Mouse (Mus musculus) lung, embryonic 16.5 days (tissue): ENCODE results near the gene Snrnp25. TPM values are rescaled to one million over a fixed set of nuclear protein-coding genes. Genes with fewer than 3 reads are reported as not detected.
"Not testable (repeated sequence)": the region's sequence is repeated elsewhere in the genome, so short reads cannot be mapped to it uniquely, and the experiment has no call there.

Source experiments
- ATAC-seq: fragments of 200-750 bp; cut with Nextera tagmentation; 2 replicates; pipeline ENCODE4 v1.8.0; 2017; ENCODE audit warnings: low read depth, mild to moderate bottlenecking, moderate library complexity
- H3K27ac ChIP-seq: fragments of 300-500 bp; sonication (generic); 2 replicates; pipeline ENCODE4 v1.5.1; 2014; ENCODE audit warnings: mild to moderate bottlenecking, control low read depth, low read length
- H3K27me3 ChIP-seq: fragments of 300-500 bp; sonication (generic); 2 replicates; pipeline ENCODE4 v1.6.1; 2014; ENCODE audit warnings: low read depth, low read length, mixed read lengths; ENCODE audit not compliant: control insufficient read depth, insufficient read depth
- H3K36me3 ChIP-seq: fragments of 300-500 bp; sonication (generic); 2 replicates; pipeline ENCODE4 v1.6.1; 2014; ENCODE audit warnings: low read length; ENCODE audit not compliant: control insufficient read depth, insufficient read depth
- H3K4me1 ChIP-seq: fragments of 300-500 bp; sonication (generic); replicated peaks from 2 replicates; pipeline ENCODE4 v1.6.1; 2014; ENCODE audit warnings: low read length, mixed read lengths; ENCODE audit not compliant: control insufficient read depth, insufficient read depth
- H3K4me2 ChIP-seq: fragments of 300-500 bp; sonication (generic); 2 replicates; pipeline ENCODE4 v1.6.1; 2014; ENCODE audit warnings: low read depth, low read length, control low read depth
- H3K4me3 ChIP-seq: fragments of 300-500 bp; sonication (generic); 2 replicates; pipeline ENCODE4 v1.5.1; 2014; ENCODE audit warnings: mild to moderate bottlenecking, low read length, control low read depth
- H3K9ac ChIP-seq: fragments of 300-500 bp; sonication (generic); 2 replicates; pipeline ENCODE4 v1.6.1; 2014; ENCODE audit warnings: low read length, control low read depth
- H3K9me3 ChIP-seq: fragments of 300-500 bp; sonication (generic); 2 replicates; pipeline ENCODE4 v1.6.1; 2016; ENCODE audit warnings: low read length; ENCODE audit not compliant: control insufficient read depth
- WGBS: fragments of 180-500 bp; shearing (Covaris S2); extraction: QIAGEN DNeasy Blood & Tissue Kit; methylation state at CpG from one replicate; pipeline ENCODE4 v1.1.7; 2014; 5-methylcytosine and 5-hydroxymethylcytosine counted together
- polyA plus RNA-seq: library from polyadenylated mRNA; unstranded; fragments of >200 nt; fragmentation: Nextera tagmentation; extraction: Ambion mirVana; gene quantifications from 2 replicates; pipeline ENCODE4 v1.2.1, GENCODE M21; 2015

The Snrnp25 gene
- polyA plus RNA-seq, 1 experiment from 2014 or later = 49.2 TPM

DNA sequence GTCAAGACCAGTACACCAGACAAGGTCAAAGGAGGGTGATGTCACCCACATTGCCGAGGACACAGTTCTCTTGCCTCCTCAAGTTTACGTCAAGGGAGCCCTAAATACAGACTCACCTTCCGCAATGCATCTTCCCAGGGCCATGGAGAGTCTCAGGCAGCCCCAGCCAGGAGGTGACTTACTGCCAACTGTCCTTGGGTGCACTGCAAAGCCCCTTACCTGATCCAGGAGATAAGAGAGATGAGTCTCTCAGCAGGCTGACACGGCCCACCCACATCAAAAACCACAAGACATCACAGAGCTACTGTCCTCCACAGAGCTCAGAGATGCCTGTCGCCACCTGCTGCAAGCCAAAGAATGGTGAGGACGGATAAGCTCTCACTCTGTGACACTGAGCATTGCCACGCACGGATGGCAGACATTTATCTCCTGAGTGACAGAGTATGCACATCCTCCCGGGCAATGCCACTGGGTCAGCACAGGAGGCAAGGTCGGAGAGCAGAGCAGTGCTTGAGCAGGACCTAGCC lies 5.1 kb upstream of the Snrnp25 start, which contains the start of gene Il9r:
Gene Il9r, minus strand, starts transcription at position 205 of the 527 bp plus-strand sequence.
- Histone ChIP-seq H3K4me2 (no peak within 1 kb of the TSS), H3K36me3 (no peaks in the 10 kb centered on the region), H3K27me3 (no peaks in the 10 kb centered on the region; the same call in none of the 2 replicates), H3K4me3 (no peak within 1 kb of the TSS), H3K4me1 (peaks cover 6% of the 10 kb centered on the region), H3K27ac (no peak within 1 kb of the TSS), H3K9ac (no peak within 1 kb of the TSS), H3K9me3 (no peaks in the 10 kb centered on the region)
- WGBS = 53% methylated on average over 10 of the region's 10 CpGs
- ATAC-seq = no peak

DNA sequence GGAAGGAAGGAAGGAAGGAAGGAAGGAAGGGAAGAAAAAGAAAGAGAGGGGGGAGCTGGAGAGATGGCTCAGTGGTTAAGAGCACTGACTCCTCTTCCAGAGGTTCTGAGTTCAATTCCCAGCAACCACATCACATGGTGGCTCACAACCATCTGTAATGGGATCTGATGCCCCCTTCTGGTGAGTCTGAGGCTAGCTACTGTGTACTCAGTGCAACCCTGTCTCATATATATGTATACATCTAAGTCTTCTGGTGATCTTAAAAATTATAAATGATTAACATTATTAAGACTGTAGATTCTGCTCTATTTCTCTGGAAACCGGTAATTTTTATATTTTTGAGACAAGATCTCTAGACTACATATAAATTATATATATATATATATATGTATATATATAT lies 4.2 kb upstream of the Snrnp25 start:
- not testable (repeated sequence) for H3K4me2 ChIP-seq, H3K9ac ChIP-seq, H3K4me3 ChIP-seq, H3K27me3 ChIP-seq, H3K9me3 ChIP-seq, ATAC-seq, H3K27ac ChIP-seq, H3K36me3 ChIP-seq, H3K4me1 ChIP-seq
- 61% methylated on average over 1 of the region's 1 CpGs for WGBS

- Histone ChIP-seq H3K4me1 (peaks cover 11% of the 10 kb centered on the region), H3K4me2 (no peak overlapping the region), H3K9ac (no peak overlapping the region), H3K27ac (no peak overlapping the region), H3K36me3 (no peaks in the 10 kb centered on the region), H3K27me3 (no peaks in the 10 kb centered on the region; the same call in none of the 2 replicates), H3K4me3 (no peak overlapping the region), H3K9me3 (no peaks in the 10 kb centered on the region)
- ATAC-seq = no peak
- WGBS = 64% methylated on average over 11 of the region's 11 CpGs
Measured at GRCm38 (mm10) chr11:32201922-32202685, 3.1 kb upstream of the Snrnp25 start.

- no peak overlapping the region for H3K4me3 ChIP-seq
- no peak overlapping the region for H3K4me2 ChIP-seq
- H3K9me3 ChIP-seq = no peaks in the 10 kb centered on the region
- no peak; the same call in 1 of the 2 replicates for ATAC-seq
- no peak overlapping the region for H3K27ac ChIP-seq
- H3K27me3 ChIP-seq = no peaks in the 10 kb centered on the region
- peaks cover 52% of the 10 kb centered on the region for H3K36me3 ChIP-seq
- H3K4me1 ChIP-seq = peaks cover 5% of the 10 kb centered on the region; the same call in 1 of the 2 replicates
- H3K9ac ChIP-seq = no peak overlapping the region
- 77% methylated on average over 9 of the region's 9 CpGs for WGBS
Measured at GRCm38 (mm10) chr11:32210623-32211022, 5.4 kb downstream of the Snrnp25 start.

- Histone ChIP-seq H3K4me1 (peaks cover 10% of the 10 kb centered on the region), H3K36me3 (peaks cover 39% of the 10 kb centered on the region), H3K9ac (no peak overlapping the region), H3K4me3 (no peak overlapping the region), H3K27ac (no peak overlapping the region), H3K4me2 (no peak overlapping the region), H3K27me3 (no peaks in the 10 kb centered on the region), H3K9me3 (no peaks in the 10 kb centered on the region)
- 87% methylated on average over 18 of the region's 18 CpGs for WGBS
- ATAC-seq = no peak
Measured at GRCm38 (mm10) chr11:32215372-32216162, 10.4 kb downstream of the Snrnp25 start.

DNA sequence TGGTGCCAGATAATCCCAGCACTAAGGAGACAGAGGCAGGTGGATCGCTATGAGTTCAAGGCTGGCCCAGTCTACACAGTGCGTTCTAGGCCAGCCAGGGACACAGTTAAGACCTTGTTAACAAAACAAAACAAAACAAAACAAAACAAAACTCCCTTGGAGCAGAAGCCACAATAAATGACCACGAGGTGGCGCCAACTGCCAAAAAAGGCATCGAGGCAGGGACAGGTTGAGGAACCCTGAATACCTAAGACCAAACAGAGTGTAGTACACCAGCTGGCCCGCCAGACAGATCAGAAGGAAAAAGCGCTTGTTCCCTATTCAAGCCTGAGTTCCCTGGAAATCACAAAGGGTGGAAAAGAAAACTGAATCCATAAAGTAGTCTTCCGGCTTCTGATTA lies 11.6 kb downstream of the Snrnp25 start:
- no peaks in the 10 kb centered on the region for H3K27me3 ChIP-seq
- peaks cover 31% of the 10 kb centered on the region for H3K36me3 ChIP-seq
- no peak overlapping the region for H3K4me2 ChIP-seq
- no peak for ATAC-seq
- no peaks in the 10 kb centered on the region for H3K9me3 ChIP-seq
- H3K27ac ChIP-seq = no peak overlapping the region
- peaks cover 14% of the 10 kb centered on the region for H3K4me1 ChIP-seq
- no peak overlapping the region for H3K9ac ChIP-seq
- 28% methylated on average over 8 of the region's 8 CpGs for WGBS
- H3K4me3 ChIP-seq = no peak overlapping the region

GRCm38 (mm10) chr11:32218501-32219050 lies 13.4 kb downstream of the Snrnp25 start:
- Histone ChIP-seq H3K4me2 (no peak overlapping the region), H3K27me3 (no peaks in the 10 kb centered on the region), H3K36me3 (peaks cover 20% of the 10 kb centered on the region), H3K4me1 (peaks cover 26% of the 10 kb centered on the region), H3K9ac (0 out of 2 replicates have a peak overlapping the region, but pooled peaks have one; percentile 4), H3K9me3 (no peaks in the 10 kb centered on the region), H3K27ac (no peak overlapping the region), H3K4me3 (no peak overlapping the region)
- no peak for ATAC-seq
- whole genome bisulfite sequencing = 60% methylated on average over 6 of the region's 6 CpGs

DNA sequence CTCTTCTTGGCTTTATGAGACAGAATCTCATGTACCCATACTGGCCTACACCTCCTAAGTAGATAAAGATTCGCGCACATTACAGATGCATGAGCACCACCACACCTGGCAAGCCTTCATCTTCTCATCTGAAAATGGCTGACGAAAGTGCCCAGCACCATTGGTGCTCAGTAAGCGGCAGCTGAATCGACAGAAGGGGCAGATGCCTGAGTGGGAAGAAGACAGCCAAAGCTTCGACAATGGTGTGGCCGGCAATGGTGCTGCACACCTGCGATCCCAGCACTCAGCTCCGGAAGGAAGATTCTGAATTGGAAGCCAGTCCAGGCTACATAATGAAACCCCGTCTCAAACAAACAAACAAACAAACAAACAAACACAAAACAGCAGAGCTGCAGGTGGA lies 14.1 kb downstream of the Snrnp25 start:
- no peaks in the 10 kb centered on the region for H3K27me3 ChIP-seq
- WGBS = 86% methylated on average over 10 of the region's 10 CpGs
- ATAC-seq = no peak
- peaks cover 30% of the 10 kb centered on the region for H3K4me1 ChIP-seq
- no peaks in the 10 kb centered on the region for H3K9me3 ChIP-seq
- H3K4me3 ChIP-seq = no peak overlapping the region
- H3K27ac ChIP-seq = no peak overlapping the region
- no peak overlapping the region for H3K9ac ChIP-seq
- no peak overlapping the region for H3K4me2 ChIP-seq
- H3K36me3 ChIP-seq = peaks cover 14% of the 10 kb centered on the region
